Mouse (Mus musculus): Measurements from ENCODE around the gene Nisch.

Nisch gene

GRCm38 (mm10) chr14:31130236-31131220, 86.2 kb downstream of the Nisch start, which contains the start of gene Nt5dc2:
Nt5dc2 (plus strand) TSS chr14:31131053.
- peak; percentile 92 for DNase-seq (ENCODE audit: low spot score)

GRCm38 (mm10) chr14:31129326-31130235, 87.2 kb downstream of the Nisch start:
- DNase-seq (ENCODE audit: low spot score) = no peak

- peak; percentile 96 for DNase-seq (ENCODE audit: low spot score)
These were observed 87.9 kb downstream of the Nisch start, which contains the start of gene Smim4 for GRCm38 (mm10) chr14:31128826-31129219. Smim4 (minus strand) TSS chr14:31128956.

- DNase-seq (ENCODE audit: low spot score) = peak; percentile 46
These were observed 88.5 kb downstream of the Nisch start for GRCm38 (mm10) chr14:31128101-31128825.

- no peak for DNase-seq (ENCODE audit: low spot score)
These were observed 89.9 kb downstream of the Nisch start for GRCm38 (mm10) chr14:31126826-31127225.

GRCm38 (mm10) chr14:31125106-31126075, 91.4 kb downstream of the Nisch start:
- DNase-seq (ENCODE audit: low spot score) = no peak
